Mouse (Mus musculus) c-Kit-positive CD71-positive TER-119-negative erythroid progenitor cells, embryonic 14.5 days (primary cell): ENCODE data around the gene Fbxo41.

Source experiments
- DNase-seq: peaks from one replicate; pipeline ENCODE4 v3.0.0-alpha.2; 2013; ENCODE audit warnings: low read depth

Gene Fbxo41

DNA sequence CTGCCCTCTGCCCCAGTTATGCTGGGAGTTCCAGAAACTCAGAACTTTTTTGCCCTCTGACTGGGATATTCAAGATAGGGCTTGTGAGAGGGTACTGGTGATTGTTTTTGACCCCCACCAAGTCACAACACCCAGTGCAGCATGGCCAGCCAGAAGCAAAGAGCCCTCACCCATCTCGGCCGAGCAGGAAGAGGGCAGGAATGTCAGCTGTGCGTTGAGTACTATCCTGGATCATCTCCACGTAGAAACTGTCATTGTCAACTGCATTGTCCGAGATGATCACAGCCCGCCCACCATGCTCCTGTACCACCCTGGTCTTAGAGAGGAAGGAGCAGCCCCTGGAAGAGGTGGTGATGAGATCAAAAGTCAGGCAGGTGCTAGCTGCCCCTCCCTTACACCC is 55.4 kb downstream of the Fbxo41 start:
- no peak for DNase-seq

DNA sequence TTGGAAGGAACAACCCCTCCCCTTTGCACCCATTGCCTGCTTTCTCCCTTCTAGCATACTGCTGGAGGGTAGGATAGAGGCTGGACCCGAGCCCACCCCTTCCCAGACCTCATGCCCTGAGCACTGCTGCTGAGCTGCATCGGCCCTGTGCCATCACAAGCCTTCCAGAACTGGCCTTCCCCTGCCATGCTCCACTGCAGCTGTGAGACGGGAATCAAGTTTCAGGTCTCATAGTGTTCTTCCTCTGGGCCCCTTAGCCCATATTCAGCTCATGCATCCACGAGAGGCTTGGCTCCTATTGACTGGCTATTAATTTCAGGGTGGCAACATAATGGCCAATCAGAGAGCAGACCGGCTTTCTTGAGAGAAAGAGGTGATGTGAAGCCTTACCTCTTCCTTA is 57.5 kb downstream of the Fbxo41 start:
- DNase-seq = no peak

DNA sequence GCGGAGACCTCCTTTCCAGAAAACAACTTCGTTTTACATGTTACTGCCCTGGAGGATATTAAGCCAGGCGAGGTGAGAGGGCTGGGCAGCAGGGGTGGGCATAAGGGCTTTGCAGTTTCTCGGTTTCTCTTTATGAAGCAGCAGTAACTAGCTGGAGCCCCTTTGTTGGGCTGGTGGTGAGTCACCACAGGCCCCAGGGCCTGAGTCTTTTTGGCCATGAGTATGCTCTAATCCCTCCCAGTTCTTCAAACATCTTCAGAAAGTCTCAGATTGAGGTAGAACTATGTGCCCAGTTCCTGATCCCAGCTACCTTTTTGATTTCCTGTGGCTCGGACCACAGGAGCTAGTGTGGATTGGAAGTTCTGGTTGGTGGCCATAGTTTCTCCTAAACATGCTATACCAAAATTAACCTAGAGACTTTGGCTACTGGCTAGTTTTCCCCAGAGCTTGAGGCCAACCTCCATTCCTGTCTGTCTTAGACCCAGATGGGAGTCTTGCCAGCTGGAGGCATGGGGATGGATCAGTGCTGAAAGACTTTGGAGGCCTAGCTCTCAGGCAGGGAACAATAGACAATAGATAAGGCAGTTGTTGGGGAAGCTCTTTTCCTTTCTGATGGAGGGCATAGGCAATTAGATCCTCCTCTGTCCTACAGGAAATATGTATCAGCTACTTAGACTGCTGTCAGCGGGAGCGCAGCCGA is 58.4 kb downstream of the Fbxo41 start:
- DNase-seq = no peak

DNA sequence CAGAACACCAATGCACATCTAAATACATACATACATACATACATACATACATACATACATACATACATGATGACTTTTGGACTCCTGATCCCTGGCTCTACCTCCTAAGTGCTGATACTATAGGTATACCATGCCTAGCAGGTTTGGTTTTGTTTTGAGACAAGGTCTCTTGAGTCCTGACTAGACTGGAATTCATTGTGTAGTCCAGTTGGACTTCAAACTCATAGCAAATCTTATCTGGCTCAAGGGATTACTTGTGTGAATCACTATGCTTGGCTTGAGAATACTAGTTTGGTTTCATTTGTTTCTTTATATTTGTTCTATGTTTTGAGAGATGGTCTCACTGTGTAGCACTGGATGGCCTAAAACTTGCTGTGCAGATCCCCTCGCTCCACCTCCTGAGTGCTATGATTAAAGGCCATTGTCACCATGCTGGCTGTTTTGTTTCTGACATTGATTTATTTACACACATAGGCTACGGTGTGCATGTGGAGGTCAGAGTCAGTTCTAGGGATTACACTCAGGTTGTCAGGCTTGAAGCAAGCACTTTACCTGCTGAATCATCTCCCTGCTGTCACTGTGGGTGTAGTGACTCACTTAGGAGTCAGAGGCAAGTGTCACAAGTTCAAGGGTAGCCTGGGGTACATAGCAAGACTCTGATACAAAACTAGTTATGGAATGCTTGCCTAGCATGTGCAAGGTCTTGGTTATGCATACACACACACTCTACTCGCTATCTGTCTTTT is 59.1 kb downstream of the Fbxo41 start:
- no peak for DNase-seq

DNA sequence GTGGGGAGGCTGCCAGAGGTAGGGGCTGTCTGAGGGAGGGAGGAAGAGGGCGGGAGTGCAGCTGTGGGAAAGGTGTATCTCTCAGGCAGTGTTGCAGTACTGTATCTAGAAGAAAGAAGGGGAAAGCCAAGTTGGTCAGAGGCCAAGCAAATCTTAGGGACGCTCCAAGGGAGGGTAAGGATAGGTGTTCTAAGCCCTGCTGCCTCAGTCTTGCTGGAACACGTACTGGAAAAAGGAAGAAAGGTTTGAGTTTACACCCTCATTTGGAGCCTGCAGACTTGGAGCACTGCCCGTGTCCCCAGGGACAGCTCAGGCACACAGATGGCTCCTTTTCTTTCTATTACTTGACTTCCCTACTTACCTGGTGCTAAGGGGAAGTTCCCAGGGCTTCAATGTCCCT is 61.7 kb downstream of the Fbxo41 start:
- DNase-seq = no peak

DNA sequence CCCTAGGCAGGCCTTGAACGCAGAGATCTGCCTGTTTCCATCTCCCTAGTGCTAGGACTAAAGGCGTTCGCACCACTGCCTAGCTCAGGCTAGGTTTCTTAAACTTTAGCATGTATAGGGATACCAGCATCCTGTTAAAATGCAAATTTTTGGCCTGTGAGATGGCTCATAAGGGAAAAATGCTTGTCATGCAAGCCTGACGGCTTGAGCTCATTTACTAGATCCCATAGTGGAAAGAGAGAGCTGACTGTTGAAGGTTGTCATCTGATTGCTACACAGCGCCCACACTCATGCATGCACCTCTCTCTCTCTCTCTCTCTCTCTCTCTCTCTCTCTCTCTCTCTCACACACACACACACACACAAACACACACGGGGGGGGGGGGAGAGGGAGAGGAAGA is 66.2 kb downstream of the Fbxo41 start:
- DNase-seq = no peak

DNA sequence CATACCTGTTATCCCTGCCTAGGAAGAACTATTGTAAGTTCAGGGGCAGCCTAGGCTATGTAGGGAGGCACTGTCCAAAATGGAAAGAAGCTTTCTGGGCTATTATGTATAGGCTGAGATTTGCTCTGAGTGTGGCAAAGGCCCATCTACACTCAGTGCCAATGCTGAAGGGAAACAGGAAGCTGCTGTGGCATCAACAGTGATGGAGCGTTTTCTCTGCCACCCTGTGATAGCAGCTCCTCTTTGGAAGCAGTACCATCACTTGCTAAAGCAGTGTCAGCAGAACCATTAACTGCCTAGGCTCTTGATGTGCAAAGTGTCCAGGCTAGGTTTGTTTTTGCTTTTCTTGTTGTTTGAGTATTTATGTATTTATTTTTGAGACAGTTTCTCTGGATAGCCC is 66.6 kb downstream of the Fbxo41 start:
- DNase-seq = no peak

DNA sequence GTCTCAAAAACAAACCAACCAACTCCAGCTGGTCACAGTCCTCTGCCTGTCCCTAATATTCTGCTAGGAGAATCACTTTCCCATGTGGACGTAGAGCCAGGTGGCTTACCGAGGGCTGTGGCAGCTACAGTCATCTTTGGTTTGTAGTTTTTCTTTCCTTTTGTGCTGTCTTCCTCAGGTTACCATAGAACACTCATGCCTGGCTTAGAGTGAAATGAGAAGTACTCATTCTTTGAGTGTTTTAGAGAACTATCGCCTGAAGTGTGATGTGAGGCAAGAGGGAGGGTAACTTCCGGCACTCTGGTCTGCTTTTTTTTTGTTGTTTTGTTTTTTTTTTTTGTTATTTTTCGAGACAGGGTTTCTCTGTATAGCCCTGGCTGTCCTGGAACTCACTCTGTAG is 68.9 kb downstream of the Fbxo41 start:
- DNase-seq = no peak

DNA sequence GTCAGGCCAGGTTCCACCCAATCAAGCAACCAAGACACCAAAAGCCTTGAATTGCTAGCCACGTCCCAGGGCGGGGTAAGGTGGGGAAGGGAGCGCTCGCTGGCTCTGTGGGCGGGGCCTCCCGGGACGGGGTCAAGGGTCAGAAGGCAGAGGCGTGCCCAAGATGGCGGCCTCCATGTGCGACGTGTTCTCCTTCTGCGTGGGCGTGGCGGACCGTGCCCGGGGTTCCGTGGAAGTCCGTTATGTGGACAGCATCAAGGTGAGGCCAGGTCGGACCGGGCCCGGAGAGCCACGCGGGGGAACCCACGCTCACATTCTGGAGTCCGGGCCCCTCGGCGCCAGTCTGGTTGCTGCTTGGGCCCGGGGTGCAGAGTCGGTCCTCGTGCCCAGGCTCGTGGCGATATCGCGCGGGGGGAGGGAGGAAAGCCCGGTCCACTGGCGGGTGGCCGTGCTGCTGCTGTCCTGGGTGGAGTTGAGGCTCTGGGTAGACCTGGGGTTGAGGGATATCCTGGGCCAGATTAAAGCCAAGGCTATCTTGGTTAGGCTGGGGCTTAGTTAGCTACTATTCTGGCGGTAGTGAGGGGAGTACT is 70.9 kb downstream of the Fbxo41 start, which contains the start of gene Smyd5:
Gene Smyd5 (plus strand): TSS at position 148 of the 590 bp plus-strand sequence.
- DNase-seq = peak; percentile 80

DNA sequence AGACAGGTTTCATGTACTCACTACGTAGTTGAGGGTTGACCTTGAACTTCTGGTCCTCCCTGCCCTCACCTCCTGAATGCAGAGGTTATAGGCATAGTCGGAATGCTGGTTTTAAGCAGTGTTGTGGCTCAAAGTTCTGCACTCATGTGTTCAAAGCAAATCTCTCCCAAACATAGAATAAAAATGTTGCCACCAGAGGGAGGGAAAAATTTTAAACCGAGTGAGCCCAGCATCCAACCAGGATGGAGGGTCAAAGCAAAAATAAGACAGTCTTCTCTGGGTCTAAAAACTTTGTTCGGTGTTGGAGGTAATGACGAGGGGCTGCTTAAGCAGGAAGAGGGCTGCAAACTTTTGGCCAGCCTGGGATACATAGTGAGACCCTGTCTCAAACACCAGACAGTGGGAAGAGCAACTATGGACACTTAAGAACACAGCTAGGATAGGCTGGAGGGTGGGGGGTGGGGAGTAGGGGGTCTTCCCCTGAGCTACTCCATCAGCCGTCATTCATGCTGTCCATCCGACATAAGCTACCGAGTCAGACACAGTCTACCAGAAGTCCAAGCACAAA is 71.4 kb downstream of the Fbxo41 start:
- DNase-seq = no peak

DNA sequence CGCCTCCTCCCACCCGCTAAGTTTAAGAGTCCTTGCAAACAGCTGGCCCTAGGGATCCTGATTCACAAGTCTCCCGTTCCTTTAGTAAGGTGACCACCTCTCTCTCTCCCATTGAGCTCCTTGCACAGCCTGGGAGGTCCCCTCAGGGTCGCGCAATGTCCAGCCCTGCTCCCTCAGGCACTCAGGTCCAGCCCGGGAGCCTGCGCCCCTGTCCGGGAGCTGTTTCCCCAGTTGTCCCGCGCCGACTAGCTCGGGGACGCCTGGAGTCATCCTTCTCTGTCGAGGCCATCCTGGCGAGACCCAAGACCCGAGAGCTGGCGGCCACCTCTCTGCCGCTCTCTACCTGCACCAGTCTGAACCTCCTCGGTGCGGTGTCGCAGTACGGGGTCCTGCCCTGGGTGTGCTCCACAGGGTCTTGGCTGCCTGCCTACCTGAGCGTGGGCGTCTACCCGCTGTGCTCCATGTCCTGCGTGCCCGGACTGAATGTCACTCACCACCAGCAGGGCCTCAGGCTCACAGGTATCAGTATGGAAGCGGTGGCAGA is 78.9 kb downstream of the Fbxo41 start, which contains the start of gene Noto:
Gene Noto (plus strand): TSS at position 51 of the 544 bp plus-strand sequence.
- no peak for DNase-seq
